Mouse (Mus musculus) embryonic facial prominence, embryonic 13.5 days (tissue): ENCODE data around the gene Hspa8. TPM values are rescaled to one million over a fixed set of nuclear protein-coding genes. Genes with fewer than 3 reads are reported as not detected.
A peak's percentile ranks its signal among the peaks of the same experiment; 100 is the strongest.
"Not testable (repeated sequence)": the region's sequence is repeated elsewhere in the genome, so short reads cannot be mapped to it uniquely, and the experiment has no call there.

Experiments
- ATAC-seq: fragments of 200-750 bp; cut with Nextera tagmentation; 2 replicates; pipeline ENCODE4 v1.8.0; 2017; ENCODE audit warnings: low read depth; ENCODE audit not compliant: insufficient number of reproducible peaks, insufficient read depth, low FRiP score, low TSS enrichment
- H3K27ac ChIP-seq: fragments of 300-500 bp; sonication (generic); 2 replicates; pipeline ENCODE4 v1.5.1; 2015; ENCODE audit warnings: moderate library complexity, mild to moderate bottlenecking, inconsistent platforms
- H3K27me3 ChIP-seq: fragments of 300-500 bp; sonication (generic); 2 replicates; pipeline ENCODE4 v1.6.1; 2015; ENCODE audit warnings: mild to moderate bottlenecking, inconsistent platforms
- H3K36me3 ChIP-seq: fragments of 300-500 bp; sonication (generic); 2 replicates; pipeline ENCODE4 v1.6.1; 2015; ENCODE audit warnings: mild to moderate bottlenecking, inconsistent platforms
- H3K4me1 ChIP-seq: fragments of 300-500 bp; sonication (generic); 2 replicates; pipeline ENCODE4 v1.6.1; 2015; ENCODE audit warnings: inconsistent platforms
- H3K4me2 ChIP-seq: fragments of 300-500 bp; sonication (generic); 2 replicates; pipeline ENCODE4 v1.6.1; 2015; ENCODE audit warnings: moderate library complexity, mild to moderate bottlenecking, inconsistent platforms
- H3K4me3 ChIP-seq: fragments of 300-500 bp; sonication (generic); 2 replicates; pipeline ENCODE4 v1.5.1; 2015; ENCODE audit warnings: mild to moderate bottlenecking, inconsistent platforms
- H3K9ac ChIP-seq: fragments of 300-500 bp; sonication (generic); 2 replicates; pipeline ENCODE4 v1.6.1; 2015; ENCODE audit warnings: mild to moderate bottlenecking, inconsistent platforms
- H3K9me3 ChIP-seq: fragments of 300-500 bp; sonication (generic); 2 replicates; pipeline ENCODE4 v1.6.1; 2016; ENCODE audit warnings: inconsistent platforms
- WGBS: fragments of 180-500 bp; shearing (Covaris S2); methylation state at CpG from one replicate; pipeline ENCODE4 v1.1.7; 2015; ENCODE audit warnings: mixed read lengths; 5-methylcytosine and 5-hydroxymethylcytosine counted together
- polyA plus RNA-seq: library from polyadenylated mRNA; unstranded; fragments of >200 nt; fragmentation: Nextera tagmentation; extraction: Ambion mirVana; gene quantifications from 2 replicates; pipeline ENCODE4 v1.2.1, GENCODE M21; 2015

Hspa8 gene
- polyA plus RNA-seq, 1 experiment from 2014 or later: 2,229 TPM

GRCm38 (mm10) chr9:40801614-40802532, 1.1 kb downstream of the Hspa8 start:
- H3K36me3 ChIP-seq: peaks cover 41% of the 10 kb centered on the region
- 0 out of 2 replicates have a peak, but pooled peaks have one; percentile 2 for ATAC-seq
- H3K4me3 ChIP-seq: peak overlapping the region; percentile 93
- peaks cover 37% of the 10 kb centered on the region for H3K4me1 ChIP-seq
- peak overlapping the region; percentile 100 for H3K9ac ChIP-seq
- H3K9me3 ChIP-seq, H3K27me3 ChIP-seq: not testable (repeated sequence)
- WGBS: under 1% methylated on average over 26 of the region's 28 CpGs
- H3K4me2 ChIP-seq: peak overlapping the region; percentile 75
- peak overlapping the region; percentile 93 for H3K27ac ChIP-seq

- 3% methylated on average over 8 of the region's 8 CpGs for WGBS
- not testable (repeated sequence) for ATAC-seq
- peaks cover 43% of the 10 kb centered on the region for H3K4me1 ChIP-seq
These were observed 1.7 kb downstream of the Hspa8 start for GRCm38 (mm10) chr9:40802533-40802875.

GRCm38 (mm10) chr9:40804576-40804975, 3.8 kb downstream of the Hspa8 start:
- Histone ChIP-seq H3K4me1 (peaks cover 46% of the 10 kb centered on the region), H3K4me3 (peak overlapping the region; percentile 29; the same call in 1 of the 2 replicates)
- 57% methylated on average over 3 of the region's 3 CpGs for WGBS

More at GRCm38 (mm10) chr9:40802533-40802875, 1.7 kb downstream of the Hspa8 start:
- H3K9ac ChIP-seq: peak overlapping the region; percentile 100
- H3K36me3 ChIP-seq: peaks cover 42% of the 10 kb centered on the region
- H3K4me3 ChIP-seq: peak overlapping the region; percentile 93
- H3K9me3 ChIP-seq, H3K27ac ChIP-seq, H3K27me3 ChIP-seq: not testable (repeated sequence)
- H3K4me2 ChIP-seq: peak overlapping the region; percentile 75

GRCm38 (mm10) chr9:40805263-40805662, 4.5 kb downstream of the Hspa8 start:
- Histone ChIP-seq H3K36me3 (peaks cover 42% of the 10 kb centered on the region), H3K4me1 (peaks cover 46% of the 10 kb centered on the region), H3K27ac (peak overlapping the region; percentile 28; the same call in 1 of the 2 replicates), H3K4me3 (peak overlapping the region; percentile 11), H3K27me3 (no peaks in the 10 kb centered on the region), H3K4me2 (peak overlapping the region; percentile 53), H3K9me3 (no peaks in the 10 kb centered on the region), H3K9ac (no peak overlapping the region)
- ATAC-seq: no peak
- 21% methylated on average over 2 of the region's 2 CpGs for WGBS

More at GRCm38 (mm10) chr9:40804576-40804975, 3.8 kb downstream of the Hspa8 start:
- H3K9me3 ChIP-seq, H3K27me3 ChIP-seq, ATAC-seq, H3K27ac ChIP-seq, H3K9ac ChIP-seq: not testable (repeated sequence)
- Histone ChIP-seq H3K4me2 (peak overlapping the region; percentile 53), H3K36me3 (peaks cover 42% of the 10 kb centered on the region)

GRCm38 (mm10) chr9:40806440-40807288, 5.9 kb downstream of the Hspa8 start:
- Histone ChIP-seq H3K4me1 (peaks cover 51% of the 10 kb centered on the region), H3K36me3 (peaks cover 42% of the 10 kb centered on the region), H3K9me3 (no peaks in the 10 kb centered on the region), H3K4me2 (no peak overlapping the region), H3K9ac (no peak overlapping the region), H3K27me3 (no peaks in the 10 kb centered on the region), H3K27ac (peak overlapping the region; percentile 83), H3K4me3 (no peak overlapping the region)
- 27% methylated on average over 5 of the region's 5 CpGs for WGBS
- peak; percentile 15; the same call in 1 of the 2 replicates for ATAC-seq

- no peak overlapping the region for H3K4me3 ChIP-seq
- H3K27ac ChIP-seq: peak overlapping the region; percentile 83
- ATAC-seq: 0 out of 2 replicates have a peak, but pooled peaks have one; percentile 6
- no peak overlapping the region for H3K4me2 ChIP-seq
- H3K4me1 ChIP-seq: peaks cover 51% of the 10 kb centered on the region
- H3K9ac ChIP-seq: no peak overlapping the region; the same call in 1 of the 2 replicates
- no peaks in the 10 kb centered on the region for H3K27me3 ChIP-seq
- H3K9me3 ChIP-seq: no peaks in the 10 kb centered on the region
- WGBS: 9% methylated on average over 11 of the region's 11 CpGs
- H3K36me3 ChIP-seq: peaks cover 39% of the 10 kb centered on the region
These were observed 6.6 kb downstream of the Hspa8 start for GRCm38 (mm10) chr9:40807289-40807920.

- peak overlapping the region; percentile 83 for H3K27ac ChIP-seq
- H3K27me3 ChIP-seq: no peaks in the 10 kb centered on the region
- WGBS: 28% methylated on average over 16 of the region's 16 CpGs
- peaks cover 51% of the 10 kb centered on the region for H3K4me1 ChIP-seq
- H3K9ac ChIP-seq: no peak overlapping the region
- H3K4me2 ChIP-seq: no peak overlapping the region
- no peaks in the 10 kb centered on the region for H3K9me3 ChIP-seq
- 0 out of 2 replicates have a peak, but pooled peaks have one; percentile 3 for ATAC-seq
- H3K36me3 ChIP-seq: peaks cover 35% of the 10 kb centered on the region
- H3K4me3 ChIP-seq: no peak overlapping the region
These were observed 7.5 kb downstream of the Hspa8 start for GRCm38 (mm10) chr9:40808061-40808906.

GRCm38 (mm10) chr9:40808907-40809280, 8.1 kb downstream of the Hspa8 start:
- peak overlapping the region; percentile 83; the same call in 1 of the 2 replicates for H3K27ac ChIP-seq
- H3K4me1 ChIP-seq: peaks cover 45% of the 10 kb centered on the region
- peaks cover 32% of the 10 kb centered on the region for H3K36me3 ChIP-seq
- H3K9me3 ChIP-seq: no peaks in the 10 kb centered on the region
- H3K9ac ChIP-seq: no peak overlapping the region
- H3K4me3 ChIP-seq: no peak overlapping the region
- H3K27me3 ChIP-seq: no peaks in the 10 kb centered on the region
- 78% methylated on average over 8 of the region's 8 CpGs for WGBS
- no peak for ATAC-seq
- no peak overlapping the region for H3K4me2 ChIP-seq

- no peak for ATAC-seq
These were observed 11.1 kb downstream of the Hspa8 start for GRCm38 (mm10) chr9:40811860-40812259.

GRCm38 (mm10) chr9:40814060-40814459, 13.3 kb downstream of the Hspa8 start:
- ATAC-seq: no peak
- no peak overlapping the region for H3K4me3 ChIP-seq
- H3K36me3 ChIP-seq: peaks cover 6% of the 10 kb centered on the region; the same call in 1 of the 2 replicates
- H3K9ac ChIP-seq: no peak overlapping the region
- no peaks in the 10 kb centered on the region for H3K27me3 ChIP-seq
- no peaks in the 10 kb centered on the region for H3K9me3 ChIP-seq
- H3K4me2 ChIP-seq: no peak overlapping the region
- WGBS: 85% methylated on average over 7 of the region's 7 CpGs
- peaks cover 5% of the 10 kb centered on the region; the same call in 1 of the 2 replicates for H3K4me1 ChIP-seq
- no peak overlapping the region for H3K27ac ChIP-seq

More at GRCm38 (mm10) chr9:40811860-40812259, 11.1 kb downstream of the Hspa8 start:
- Histone ChIP-seq H3K27ac (no peak overlapping the region), H3K4me2 (no peak overlapping the region), H3K4me3 (no peak overlapping the region), H3K9ac (no peak overlapping the region), H3K4me1 (peaks cover 24% of the 10 kb centered on the region), H3K9me3 (no peaks in the 10 kb centered on the region), H3K27me3 (no peaks in the 10 kb centered on the region), H3K36me3 (peaks cover 7% of the 10 kb centered on the region; the same call in 1 of the 2 replicates)
- WGBS: 47% methylated on average over 2 of the region's 2 CpGs
